Mouse (Mus musculus) adrenal gland, postnatal 25 days (tissue): Measurements from ENCODE around the gene Prkcb. TPM values are rescaled to one million over a fixed set of nuclear protein-coding genes. Genes with fewer than 3 reads are reported as not detected.
A peak's percentile ranks its signal among the peaks of the same experiment; 100 is the strongest.

Source experiments
- DNase-seq: peaks from one replicate; pipeline ENCODE4 v3.0.0; 2021; ENCODE audit warnings: mixed read lengths
- total RNA-seq: library from RNA; stranded (reverse); gene quantifications from 2 replicates; pipeline ENCODE4 v1.2.3, GENCODE M21; 2021

The Prkcb gene
- total RNA-seq, 1 experiment from 2014 or later: 10.7 TPM

DNA sequence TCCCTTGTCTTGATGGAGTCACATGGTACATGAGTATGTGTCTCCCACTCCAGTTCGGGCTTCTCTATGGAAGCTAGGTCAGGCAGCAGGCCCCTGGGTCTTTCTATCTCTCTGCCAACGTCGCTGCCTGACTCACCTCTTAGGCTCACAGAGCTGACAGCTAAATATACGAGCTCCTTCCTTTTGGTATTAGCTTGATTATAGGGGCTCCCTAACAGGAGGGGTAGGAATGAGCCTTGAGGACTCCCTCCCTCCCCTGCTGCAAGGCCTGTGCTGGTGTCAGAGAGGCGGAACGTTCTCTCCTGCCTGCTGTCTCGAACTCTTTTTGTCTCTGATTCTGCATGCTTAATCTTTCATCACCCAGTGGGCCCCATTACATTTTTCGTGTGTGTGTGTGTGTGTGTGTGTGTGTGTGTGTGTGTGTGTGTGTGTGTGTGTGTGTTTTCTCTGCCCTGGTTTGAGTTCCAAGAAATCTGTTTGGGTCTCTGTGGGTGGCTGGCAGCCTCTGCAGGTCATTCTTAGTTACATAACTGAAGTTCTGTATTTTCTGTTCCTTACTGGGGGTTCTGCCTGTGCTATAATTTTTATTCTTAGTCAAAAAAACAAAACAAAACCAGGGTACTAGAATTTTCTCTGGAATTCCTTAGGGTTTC lies 33.6 kb downstream of the Prkcb start:
- DNase-seq: no peak

DNA sequence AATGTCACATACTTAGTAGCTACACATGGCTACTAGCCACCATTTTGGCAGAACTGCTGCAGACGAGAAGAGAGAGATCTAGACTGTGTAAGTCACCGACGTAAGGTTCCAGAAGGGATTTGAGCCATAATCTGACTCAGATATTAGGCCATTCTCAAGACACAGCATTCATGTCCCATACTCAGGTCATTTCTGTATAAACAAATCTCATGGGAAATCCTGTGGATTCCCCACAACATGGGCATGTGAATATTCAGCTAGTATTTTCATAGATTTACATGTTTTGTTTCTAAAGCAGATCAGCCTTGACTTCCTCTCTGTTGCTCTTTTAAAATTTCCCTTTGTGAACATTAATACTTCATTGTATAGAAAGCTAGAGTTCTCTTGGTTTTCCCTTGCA lies 39.4 kb downstream of the Prkcb start:
- DNase-seq: no peak

DNA sequence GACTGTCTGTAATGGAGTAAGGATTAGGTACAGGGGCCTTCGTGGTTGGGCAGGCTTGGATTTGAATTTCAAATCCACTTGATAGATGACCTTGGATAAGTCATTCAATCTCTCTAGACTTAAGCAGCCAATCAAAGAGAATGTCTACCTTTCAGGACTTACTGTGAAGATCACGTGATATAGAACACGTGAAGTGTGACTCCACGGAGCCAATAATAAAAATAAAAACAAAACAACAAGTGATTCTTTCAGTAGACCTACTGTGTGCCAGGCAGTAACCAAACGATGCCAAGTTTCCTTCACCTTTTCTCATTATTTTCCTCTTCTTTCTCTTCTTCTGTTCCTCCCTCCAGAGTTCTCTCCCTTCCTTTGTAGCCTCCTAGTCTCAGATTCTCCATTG lies 39.9 kb downstream of the Prkcb start:
- no peak for DNase-seq

DNA sequence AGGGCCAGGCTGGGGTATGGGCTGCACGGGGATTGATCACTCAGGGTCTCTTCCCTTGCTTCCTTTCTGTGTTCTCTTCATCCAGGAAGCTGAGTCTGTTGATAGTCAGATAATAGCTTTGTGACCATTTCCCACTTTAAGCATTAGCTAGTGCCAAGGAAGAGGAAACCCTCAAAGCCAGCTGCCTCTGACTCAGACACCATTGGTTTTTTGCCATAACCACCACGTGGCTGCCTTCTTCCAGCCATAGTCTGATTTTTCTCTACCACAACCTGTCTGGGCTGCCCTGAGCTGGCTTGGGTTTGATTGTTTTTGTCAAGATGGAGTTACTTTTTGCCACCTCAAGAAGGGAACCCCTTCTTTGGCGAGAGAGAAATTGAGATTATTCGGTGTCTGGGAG lies 41.0 kb downstream of the Prkcb start:
- no peak for DNase-seq

DNA sequence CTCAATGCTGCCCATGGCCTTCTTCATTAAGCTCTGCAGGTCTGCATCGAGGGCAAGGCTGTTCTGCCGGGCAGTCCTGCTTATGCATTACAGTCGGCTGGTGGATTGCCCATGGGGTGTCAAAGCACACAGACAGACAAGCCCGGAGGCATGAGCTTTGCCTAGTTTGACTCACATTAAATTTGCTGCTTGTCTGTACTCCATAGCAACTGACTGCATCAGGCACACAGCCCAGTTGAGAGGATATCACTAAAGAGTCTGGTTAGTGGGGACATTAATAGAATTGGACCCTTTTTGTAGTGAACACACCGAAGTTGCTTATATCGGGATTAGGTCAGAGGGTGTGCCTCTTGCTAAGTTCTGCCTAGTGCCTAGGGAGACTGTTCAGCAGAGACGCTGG lies 45.1 kb downstream of the Prkcb start:
- DNase-seq: no peak

DNA sequence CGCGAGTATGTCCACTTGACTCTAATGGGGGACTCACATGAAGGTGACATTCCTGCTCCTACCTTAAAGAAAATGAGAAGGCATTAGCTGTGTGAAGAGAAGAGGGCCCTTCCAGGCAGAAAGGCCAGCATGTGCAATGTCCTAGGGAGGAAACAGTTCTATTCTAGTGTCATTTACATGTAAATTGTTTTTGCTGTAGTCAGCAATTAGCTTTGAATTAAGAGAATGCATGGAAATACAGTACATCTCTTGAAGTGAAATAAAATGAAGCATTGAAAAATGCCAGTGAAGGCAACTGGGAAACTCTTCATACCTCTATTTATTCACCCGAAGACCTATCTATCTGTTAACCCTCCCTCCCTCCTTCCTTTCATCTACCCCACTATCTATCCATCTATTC lies 48.8 kb downstream of the Prkcb start:
- DNase-seq: no peak

DNA sequence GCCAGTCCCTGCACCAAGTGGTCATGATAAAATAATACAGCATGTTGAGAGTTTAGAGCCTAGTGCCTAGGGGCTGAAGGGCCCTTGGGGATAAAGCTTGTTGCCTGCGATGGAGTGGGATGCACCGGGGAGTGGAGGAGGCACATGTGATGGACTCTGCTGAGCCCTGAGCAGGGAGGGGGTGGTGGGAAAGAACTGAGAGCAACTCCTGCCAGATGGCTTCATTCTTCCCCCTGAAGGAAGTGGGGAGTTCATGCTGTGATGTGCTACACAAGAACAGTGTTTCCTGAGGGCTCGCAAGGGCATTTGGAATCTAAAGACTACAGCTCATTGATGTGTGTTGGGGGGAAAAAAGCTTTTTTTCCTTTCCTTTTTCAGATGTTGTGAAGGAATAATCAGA lies 49.5 kb downstream of the Prkcb start:
- no peak for DNase-seq

DNA sequence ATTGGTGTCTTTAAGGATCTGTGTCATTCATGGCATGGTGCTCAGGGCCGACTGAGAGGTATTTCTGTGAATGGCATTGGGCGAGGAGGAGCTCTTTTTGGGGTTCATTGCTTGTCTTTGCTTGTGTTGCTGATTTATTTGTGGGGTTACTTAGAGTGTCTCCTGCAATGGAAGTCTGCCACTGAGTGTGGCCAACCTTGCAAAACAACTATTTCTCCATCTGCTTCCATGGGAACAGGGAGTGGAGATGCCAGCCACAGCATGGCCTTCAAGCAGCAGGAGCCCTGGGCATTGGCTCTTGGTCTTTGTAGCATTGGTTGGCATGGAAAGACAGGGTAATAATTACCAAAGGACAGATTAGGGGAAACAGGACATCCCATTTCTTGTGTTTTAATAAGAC lies 50.9 kb downstream of the Prkcb start:
- no peak for DNase-seq

DNA sequence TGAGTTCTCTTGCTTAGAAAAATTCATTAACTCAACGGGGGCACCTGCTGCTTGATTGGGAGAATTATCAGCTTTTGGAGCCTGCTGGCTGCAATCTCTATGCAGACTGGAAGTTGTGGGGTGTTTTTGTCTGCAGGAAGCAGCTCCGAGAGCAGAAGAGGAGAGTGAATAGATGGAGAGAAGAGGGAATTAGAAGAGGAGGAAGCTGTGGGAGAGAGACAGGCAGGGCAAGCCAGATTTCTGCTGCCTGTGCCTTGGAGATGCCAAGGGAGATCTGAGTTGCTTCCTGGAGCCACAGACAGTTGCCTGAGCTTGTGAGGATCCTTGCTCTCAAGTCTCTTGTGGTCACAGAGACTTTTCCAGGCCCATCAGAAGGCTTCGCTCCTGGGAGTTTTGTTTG lies 53.3 kb downstream of the Prkcb start:
- DNase-seq: no peak

DNA sequence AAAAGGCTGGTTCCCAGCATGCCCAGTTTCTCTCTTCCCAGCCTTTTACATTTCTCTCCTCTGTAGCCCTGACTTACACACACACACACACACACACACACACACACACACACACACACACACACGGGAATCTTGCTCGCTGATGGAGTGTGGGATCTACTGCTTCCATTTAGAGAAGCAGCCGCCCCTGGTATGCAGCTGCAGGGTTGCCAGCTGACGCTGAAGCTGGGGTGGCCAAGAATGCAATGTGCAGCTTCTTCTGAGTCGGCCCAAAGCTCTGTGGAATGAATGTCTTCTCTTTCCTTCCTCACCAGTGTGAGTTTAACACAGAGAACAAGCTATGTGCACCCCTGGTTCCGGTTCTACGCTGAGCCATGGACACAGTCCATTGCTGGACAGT lies 56.1 kb downstream of the Prkcb start:
- no peak for DNase-seq

DNA sequence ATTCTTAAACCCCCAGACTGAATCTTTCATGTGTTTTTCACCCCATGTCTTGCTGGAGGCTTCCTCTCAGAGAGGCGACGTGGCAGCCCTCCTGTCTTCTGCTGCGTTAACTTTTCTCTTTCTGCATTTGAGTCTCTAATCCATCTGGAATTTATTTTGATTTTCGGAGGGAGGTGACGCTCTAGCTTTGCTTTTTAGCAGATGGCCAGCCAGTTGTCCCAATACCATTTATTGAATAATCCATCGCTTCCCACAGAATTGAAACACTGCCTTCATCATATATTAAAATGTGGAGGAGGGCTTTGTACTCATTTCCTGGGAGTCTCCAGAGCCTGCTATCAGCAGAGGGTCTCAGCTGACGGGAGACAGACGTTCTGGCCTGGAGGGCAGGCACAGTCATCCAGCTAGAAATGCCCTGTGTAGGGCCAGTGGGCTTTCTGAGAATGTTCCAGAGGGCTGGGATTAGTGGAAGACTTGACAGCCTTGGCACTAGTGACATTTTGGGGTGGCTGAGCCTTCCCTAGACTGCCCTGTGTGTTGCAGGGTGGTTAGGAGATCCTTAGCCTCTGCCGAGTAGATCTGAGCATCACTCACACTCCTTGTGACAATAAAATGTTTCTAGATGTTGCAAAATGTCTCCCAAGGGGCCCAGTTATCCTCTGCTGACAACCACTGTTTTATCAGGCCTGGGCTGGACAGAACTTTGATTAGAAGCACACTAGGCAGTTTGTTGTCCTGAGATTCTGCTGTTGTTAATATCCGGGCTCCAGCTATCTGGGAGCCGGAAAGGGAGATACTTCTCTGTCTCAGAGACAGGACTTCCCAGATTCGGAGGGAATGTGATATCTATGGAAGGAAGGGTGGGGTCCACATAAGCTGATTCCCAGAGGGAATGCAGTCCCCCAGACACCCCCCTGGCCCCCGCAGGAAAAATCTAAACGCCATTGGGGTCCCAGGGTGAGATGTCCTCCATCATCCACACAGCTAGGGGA lies 58.0 kb downstream of the Prkcb start:
- no peak for DNase-seq

DNA sequence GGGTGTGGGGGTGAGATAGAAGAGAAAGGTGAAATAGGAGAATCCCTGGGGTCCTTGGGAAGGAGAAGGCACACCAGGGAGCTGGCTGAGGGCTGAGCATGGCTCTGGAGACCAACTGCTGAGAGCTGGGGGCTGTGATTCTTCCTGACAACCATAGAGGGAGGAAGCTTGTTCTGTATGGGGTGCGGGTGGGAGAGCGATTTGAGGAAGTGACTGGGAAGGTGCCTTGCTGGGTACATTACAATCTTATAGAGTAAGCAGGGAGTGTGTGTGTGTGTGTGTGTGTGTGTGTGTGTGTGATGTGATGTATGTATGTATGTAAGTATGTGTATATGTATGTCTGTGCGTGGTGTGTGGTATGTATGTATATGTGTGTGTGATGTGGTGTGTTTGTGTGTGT lies 58.9 kb downstream of the Prkcb start:
- no peak for DNase-seq

DNA sequence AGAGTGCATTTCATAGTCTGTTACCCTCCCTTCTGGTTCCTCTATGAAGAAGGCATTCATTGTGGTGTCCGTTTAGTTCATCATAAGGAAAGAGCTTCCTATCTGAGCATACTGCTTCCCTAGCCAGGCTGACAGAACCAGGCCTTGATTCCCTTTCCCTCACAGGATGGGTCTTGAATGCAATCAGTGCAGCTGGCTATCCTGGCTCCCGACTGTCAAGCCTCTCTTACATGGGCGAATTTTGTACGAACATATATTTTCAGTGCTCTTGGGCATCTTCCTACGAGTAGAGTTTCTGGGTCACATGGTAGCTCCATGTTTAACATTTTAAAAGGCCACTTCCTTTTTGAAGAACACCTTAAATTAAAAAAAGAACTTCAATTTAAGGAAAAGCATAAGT lies 61.4 kb downstream of the Prkcb start:
- DNase-seq: no peak

DNA sequence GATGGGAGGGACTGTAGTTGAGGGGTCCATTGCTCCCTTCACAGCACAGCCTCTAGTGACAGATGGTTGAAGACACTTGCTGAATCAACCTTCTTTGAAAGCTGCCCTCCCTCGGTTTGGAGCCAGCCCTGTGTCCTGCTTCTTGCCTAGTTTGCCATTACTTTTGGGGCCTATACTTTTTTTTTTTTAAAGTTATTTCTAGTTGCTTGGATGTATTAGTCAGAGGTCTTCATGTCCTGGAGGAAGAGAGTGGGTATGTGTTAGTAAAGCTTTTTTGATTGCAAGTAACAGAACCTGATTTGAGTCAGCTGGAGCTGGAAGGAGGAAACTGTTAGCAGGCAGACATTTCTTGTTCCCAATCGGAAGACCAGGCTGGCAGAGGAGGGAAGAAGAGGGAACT lies 62.2 kb downstream of the Prkcb start:
- no peak for DNase-seq

DNA sequence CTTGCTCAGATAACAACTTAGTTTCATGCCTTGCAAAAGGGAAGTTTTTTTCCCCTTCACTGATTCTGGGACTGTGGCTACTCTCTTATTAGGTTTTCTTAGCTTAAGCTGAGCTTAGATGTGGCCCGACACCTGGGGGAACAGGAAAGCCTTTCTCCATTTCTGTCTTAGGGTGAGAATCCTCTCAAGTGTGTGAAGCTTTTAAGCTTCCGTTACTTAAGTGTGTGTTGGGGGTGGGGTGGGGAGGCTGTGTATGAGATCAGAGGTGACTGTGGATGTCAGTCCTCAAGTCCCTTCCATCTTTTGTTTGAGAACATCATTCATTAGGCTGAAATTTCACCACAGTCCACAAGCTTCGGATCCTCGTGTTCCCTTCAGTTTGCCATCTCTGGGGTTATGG lies 63.3 kb downstream of the Prkcb start:
- DNase-seq: no peak

DNA sequence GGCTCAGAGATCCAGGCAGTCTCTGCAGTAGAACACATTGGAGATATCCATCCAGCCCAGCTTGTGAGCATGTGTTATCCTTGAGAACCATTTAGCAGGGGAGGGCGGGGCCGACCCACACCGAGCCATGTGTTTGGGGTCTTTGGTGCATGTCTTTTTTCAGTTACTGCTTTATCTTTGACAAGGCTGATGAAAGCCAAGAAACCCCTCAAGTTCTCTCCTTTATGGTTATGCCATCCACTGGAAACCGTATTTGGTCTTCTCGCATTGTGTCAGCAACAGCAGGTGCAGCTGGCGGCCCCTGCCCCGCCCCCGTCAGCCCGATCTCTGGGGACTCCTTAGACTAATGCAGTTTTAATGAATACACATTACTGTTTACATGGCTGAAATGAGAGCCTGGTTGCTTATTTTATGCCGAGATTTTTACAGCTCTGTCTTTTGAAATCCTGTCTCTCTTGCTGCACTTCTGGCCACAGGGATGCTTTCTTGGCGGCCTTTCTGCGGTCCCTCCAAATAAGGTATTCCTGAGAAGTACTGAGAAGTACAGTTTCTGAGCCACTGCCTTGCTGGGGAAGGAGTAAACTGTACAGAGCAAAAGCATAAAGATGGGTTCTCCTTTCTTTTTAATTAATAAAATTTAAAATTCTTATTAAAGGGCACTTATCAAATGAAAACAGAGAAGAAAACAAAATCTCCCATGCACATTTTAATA lies 64.2 kb downstream of the Prkcb start:
- no peak for DNase-seq

DNA sequence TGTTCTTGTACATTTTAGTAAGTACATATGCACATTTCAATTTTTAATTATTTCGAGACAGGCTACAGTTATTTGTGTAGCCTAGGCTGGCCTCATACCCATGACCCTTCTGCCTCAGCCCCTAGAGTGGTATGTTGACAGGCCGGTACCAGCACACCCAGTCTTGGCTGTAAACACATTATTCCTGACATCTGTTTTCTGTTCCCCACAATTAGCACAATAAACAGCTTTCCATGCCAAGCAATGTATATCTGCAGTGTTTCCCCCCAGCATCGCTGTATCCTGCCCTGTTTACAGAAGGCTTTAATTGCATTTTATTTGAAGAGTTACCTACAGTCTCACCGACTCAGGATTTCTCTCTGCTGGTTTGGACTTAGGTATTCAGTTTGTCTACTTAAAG lies 64.8 kb downstream of the Prkcb start:
- DNase-seq: no peak

DNA sequence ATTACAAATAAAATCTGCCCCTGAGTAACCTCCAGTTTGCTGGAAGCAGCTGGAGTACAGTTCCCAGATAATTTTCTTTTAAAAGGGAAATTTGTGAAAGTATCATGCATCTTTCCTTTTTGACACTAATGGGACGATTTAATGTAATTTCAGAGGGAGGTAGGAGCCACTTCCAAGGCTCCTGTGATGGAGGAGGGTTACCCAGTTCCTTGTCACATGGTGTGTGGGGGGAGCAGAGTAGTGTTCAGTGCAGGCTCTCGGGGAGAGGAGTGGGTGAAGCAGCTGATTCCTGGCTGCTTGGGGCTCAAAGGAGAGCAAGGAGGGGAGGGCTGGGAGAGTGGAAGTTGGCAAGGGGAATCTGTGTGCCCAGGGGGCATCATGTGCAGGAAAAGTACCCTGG lies 68.4 kb downstream of the Prkcb start:
- no peak for DNase-seq

DNA sequence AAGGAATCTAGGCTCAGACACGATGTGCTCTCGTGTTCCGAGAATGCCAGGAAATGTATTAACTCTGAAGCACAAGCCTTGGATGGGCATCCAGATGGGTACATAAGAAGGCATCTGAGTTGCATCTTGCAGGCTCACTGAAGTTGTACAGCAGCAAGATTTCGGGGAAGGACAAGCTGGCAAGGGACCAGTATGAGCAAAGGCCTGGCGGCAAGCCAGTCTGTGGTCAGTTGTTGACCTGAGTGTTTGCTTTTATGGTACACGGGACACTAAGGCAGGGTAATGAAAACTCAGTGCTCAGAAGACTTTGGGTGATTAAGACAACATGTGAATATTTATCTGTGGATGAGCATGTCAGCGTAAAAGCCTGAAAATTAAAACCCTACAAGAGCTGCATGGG lies 69.3 kb downstream of the Prkcb start:
- peak; percentile 60 for DNase-seq

DNA sequence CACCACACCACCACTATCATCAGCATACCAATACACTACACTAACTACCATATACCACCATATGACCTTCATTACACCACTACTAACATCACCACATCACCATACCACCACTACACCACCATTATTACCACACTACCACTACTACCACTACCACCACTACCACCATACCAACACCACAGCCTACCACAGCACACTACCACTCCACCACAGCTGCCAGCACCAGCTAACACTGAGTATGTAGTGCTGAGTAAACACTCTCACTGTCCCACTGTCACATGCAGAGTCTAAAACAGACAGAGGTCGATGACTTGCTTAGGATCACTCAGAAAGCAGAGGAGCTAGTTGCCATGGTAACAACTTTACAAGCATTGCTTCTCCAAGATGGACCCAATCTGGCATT lies 78.1 kb downstream of the Prkcb start:
- DNase-seq: no peak

DNA sequence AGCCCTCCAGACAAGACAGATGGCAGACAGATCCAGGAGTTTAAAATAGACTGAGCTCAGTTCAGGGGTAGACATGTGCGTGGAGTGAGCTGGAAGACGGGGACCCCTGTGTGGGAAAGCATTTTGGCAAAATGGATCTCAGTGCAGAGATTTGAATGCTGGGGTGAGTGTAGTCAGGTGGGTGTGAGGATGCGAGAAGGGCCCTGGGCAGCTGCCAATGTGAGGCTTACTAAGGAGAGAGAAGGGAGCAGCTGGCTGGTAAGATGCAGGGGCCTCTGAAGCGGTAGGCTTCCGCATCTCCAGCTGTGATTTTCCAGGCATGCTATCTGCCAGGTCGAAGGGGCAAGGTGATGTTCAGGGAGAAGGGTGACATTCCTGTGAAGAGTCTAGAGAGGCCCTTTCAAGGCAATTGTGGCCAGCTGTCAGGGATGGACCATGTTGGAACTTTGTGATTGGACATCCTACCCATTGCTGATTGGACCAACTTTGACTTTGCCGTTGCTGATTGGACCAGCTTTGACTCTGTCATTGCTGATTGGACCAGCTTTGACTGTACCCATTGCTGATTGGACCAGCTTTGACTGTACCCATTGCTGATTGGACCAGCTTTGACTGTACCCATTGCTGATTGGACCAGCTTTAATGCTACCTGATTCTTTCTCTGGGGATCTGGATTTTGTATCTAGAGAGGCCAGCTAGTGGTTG lies 78.9 kb downstream of the Prkcb start:
- no peak for DNase-seq

DNA sequence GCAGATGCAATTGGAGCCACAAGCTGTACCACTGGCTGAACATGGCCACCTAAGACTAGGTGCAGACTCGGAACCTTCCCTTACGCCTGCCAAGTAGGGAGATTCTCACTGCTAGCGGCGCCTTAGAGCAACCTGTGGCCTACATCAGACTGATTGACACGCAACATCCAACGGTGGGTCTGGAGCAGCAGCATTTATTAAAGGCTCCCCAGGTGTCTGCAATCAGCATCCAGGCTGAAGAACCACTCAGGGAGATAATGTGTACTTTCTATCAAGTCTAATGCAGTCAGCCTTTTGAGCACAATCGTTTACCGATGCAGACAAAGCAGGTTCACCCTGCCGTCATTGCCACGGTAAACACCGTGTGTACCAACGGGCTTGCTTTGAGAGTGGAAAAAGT lies 81.9 kb downstream of the Prkcb start:
- no peak for DNase-seq

DNA sequence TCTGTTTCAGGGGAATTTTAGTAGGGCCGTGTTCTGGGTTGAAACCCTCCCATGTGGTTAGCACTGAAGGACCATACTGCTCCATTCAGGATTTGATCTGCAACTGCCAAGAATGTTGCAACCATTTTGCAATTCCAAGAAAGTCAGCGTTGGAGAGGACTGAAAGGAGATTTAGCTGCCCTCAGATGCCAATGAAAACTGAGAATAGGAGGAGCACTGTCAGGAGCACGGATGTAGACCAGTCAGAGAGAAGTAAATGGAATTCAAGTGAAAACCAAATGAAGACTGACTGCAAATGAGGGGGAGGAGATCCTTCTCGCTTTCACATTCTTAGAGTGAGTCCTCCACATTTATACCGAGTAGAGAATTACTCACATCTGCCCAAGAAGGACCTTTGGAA lies 83.4 kb downstream of the Prkcb start:
- no peak for DNase-seq
